Mouse (Mus musculus) brain, embryonic 18.5 days (tissue): ENCODE results near the gene Rbm10.

Experiments used
- DNase-seq: peaks from one replicate; pipeline ENCODE4 v3.0.0-alpha.2; 2012; ENCODE audit warnings: low read depth, low spot score

The Rbm10 gene

GRCm38 (mm10) chrX:20617176-20617902 lies at the start of gene Rbm10, which contains the start of gene Ndufb11:
Gene Rbm10 (plus strand): TSS chrX:20617503.
Gene Ndufb11 (minus strand): TSS chrX:20617619.
- peak; percentile 72 for DNase-seq

- DNase-seq, result no peak
These were observed 46.3 kb upstream of the Rbm10 start for GRCm38 (mm10) chrX:20571024-20571423.

- no peak for DNase-seq
These were observed 44.6 kb upstream of the Rbm10 start for GRCm38 (mm10) chrX:20572683-20573082.

- DNase-seq, result no peak
These were observed 43.4 kb upstream of the Rbm10 start for GRCm38 (mm10) chrX:20573927-20574326.

GRCm38 (mm10) chrX:20587968-20588367 lies 29.3 kb upstream of the Rbm10 start:
- no peak for DNase-seq

GRCm38 (mm10) chrX:20608500-20608899 lies 8.8 kb upstream of the Rbm10 start:
- DNase-seq, result no peak

GRCm38 (mm10) chrX:20616861-20617175 lies 485 bp upstream of the Rbm10 start:
- DNase-seq, result peak; percentile 6

GRCm38 (mm10) chrX:20617903-20618399 lies 648 bp downstream of the Rbm10 start:
- DNase-seq, result peak; percentile 20

- DNase-seq, result no peak
These were observed 20.8 kb downstream of the Rbm10 start for GRCm38 (mm10) chrX:20638141-20638540.

- no peak for DNase-seq
These were observed 27.5 kb downstream of the Rbm10 start for GRCm38 (mm10) chrX:20644780-20645179.

GRCm38 (mm10) chrX:20657593-20657992 lies 40.3 kb downstream of the Rbm10 start:
- DNase-seq, result no peak

GRCm38 (mm10) chrX:20658026-20658652 lies 40.8 kb downstream of the Rbm10 start, which contains the start of gene Uba1:
Gene Uba1 (plus strand): TSS chrX:20658326.
- DNase-seq, result peak; percentile 79

GRCm38 (mm10) chrX:20658891-20659406 lies 41.6 kb downstream of the Rbm10 start:
- DNase-seq, result no peak

- DNase-seq, result peak; percentile 45
These were observed 45.0 kb downstream of the Rbm10 start for GRCm38 (mm10) chrX:20662317-20662715.

GRCm38 (mm10) chrX:20662716-20663443 lies 45.6 kb downstream of the Rbm10 start:
- DNase-seq, result peak; percentile 87

- DNase-seq, result no peak
These were observed 46.1 kb downstream of the Rbm10 start for GRCm38 (mm10) chrX:20663444-20663790.

GRCm38 (mm10) chrX:20687519-20688067 lies 70.3 kb downstream of the Rbm10 start, which contains the start of gene Cdk16:
Gene Cdk16 (plus strand): TSS chrX:20687954.
- DNase-seq, result peak; percentile 93

- DNase-seq, result peak; percentile 72
These were observed 70.8 kb downstream of the Rbm10 start for GRCm38 (mm10) chrX:20688068-20688547.

- no peak for DNase-seq
These were observed 71.3 kb downstream of the Rbm10 start for GRCm38 (mm10) chrX:20688615-20689014.

- no peak for DNase-seq
These were observed 74.3 kb downstream of the Rbm10 start for GRCm38 (mm10) chrX:20691566-20691965.

GRCm38 (mm10) chrX:20692616-20693015 lies 75.3 kb downstream of the Rbm10 start:
- no peak for DNase-seq

GRCm38 (mm10) chrX:20695842-20696241 lies 78.5 kb downstream of the Rbm10 start:
- no peak for DNase-seq
